Mouse (Mus musculus) MEL (cell line): Measurements from ENCODE around the gene Apon. TPM values are rescaled to one million over a fixed set of nuclear protein-coding genes. Genes with fewer than 3 reads are reported as not detected.
"Not testable (repeated sequence)": the region's sequence is repeated elsewhere in the genome, so short reads cannot be mapped to it uniquely, and the experiment has no call there.

Experiments used
- DNase-seq: peaks from one replicate; pipeline ENCODE4 v3.0.0; 2011; ENCODE audit warnings: low read depth, low spot score
- H3K27ac ChIP-seq: 2 replicates; pipeline ENCODE4 v1.5.1; 2012; ENCODE audit warnings: low read depth, mild to moderate bottlenecking, control low read depth, low read length, moderate library complexity; ENCODE audit not compliant: control insufficient read depth
- H3K27me3 ChIP-seq, 2 experiments: fragments of 150-350 bp in 1 of 2; sonication (generic) in 1 of 2; 2 replicates each; pipeline ENCODE4 v1.6.1; 2012; ENCODE audit warnings: low read length in 2 of 2, mild to moderate bottlenecking in 2 of 2, improper control_type of control experiment in 1 of 2, moderate library complexity in 1 of 2; ENCODE audit not compliant: insufficient read depth in 2 of 2, control insufficient read depth in 1 of 2
- H3K36me3 ChIP-seq, 2 experiments: 2 replicates each; pipeline ENCODE4 v1.6.1; 2012 to 2014; ENCODE audit warnings: low read length in 2 of 2, improper control_type of control experiment in 1 of 2, inconsistent platforms in 1 of 2, mild to moderate bottlenecking in 1 of 2; ENCODE audit not compliant: insufficient read depth in 2 of 2, control insufficient read depth in 1 of 2
- H3K4me1 ChIP-seq, 2 experiments: fragments of 150-350 bp in 1 of 2; sonication (generic) in 1 of 2; 2 replicates each; pipeline ENCODE4 v1.6.1; 2012; ENCODE audit warnings: low read length in 2 of 2, improper control_type of control experiment in 1 of 2, mild to moderate bottlenecking in 1 of 2; ENCODE audit not compliant: insufficient read depth in 2 of 2, control insufficient read depth in 1 of 2
- H3K4me3 ChIP-seq, 2 experiments: fragments of 150-350 bp in 1 of 2; sonication (generic) in 1 of 2; 2 replicates each; pipeline ENCODE4 v1.5.1; 2012; ENCODE audit warnings: low read depth in 2 of 2, low read length in 2 of 2, mild to moderate bottlenecking in 2 of 2, moderate library complexity in 2 of 2, control low read depth in 1 of 2, improper control_type of control experiment in 1 of 2; ENCODE audit not compliant: control insufficient read depth in 1 of 2, insufficient read depth in 1 of 2
- H3K79me2 ChIP-seq: 2 replicates; pipeline ENCODE4 v1.6.1; 2012; ENCODE audit warnings: mild to moderate bottlenecking, low read length, moderate library complexity; ENCODE audit not compliant: control insufficient read depth, poor library complexity, insufficient read depth
- H3K9ac ChIP-seq: 2 replicates; pipeline ENCODE4 v1.6.1; 2012; ENCODE audit warnings: low read depth, mild to moderate bottlenecking, control low read depth, low read length, moderate library complexity; ENCODE audit not compliant: control insufficient read depth, poor library complexity, severe bottlenecking
- H3K9me3 ChIP-seq: fragments of 150-350 bp; sonication (generic); replicated peaks from 2 replicates; pipeline ENCODE4 v1.6.1; 2012; ENCODE audit warnings: mild to moderate bottlenecking, low read length, improper control_type of control experiment, moderate library complexity; ENCODE audit not compliant: insufficient read depth
- CHD2 ChIP-seq: IDR thresholded peaks from 2 replicates; pipeline ENCODE4 v1.6.1; 2011; ENCODE audit warnings: low read length, improper control_type of control experiment
- CTCF ChIP-seq, 3 experiments: IDR thresholded peaks in 2 of 3; conservative IDR thresholded peaks in 1 of 3; 2 replicates each; pipeline ENCODE4 v1.5.1; 2011 to 2012; ENCODE audit warnings: low read length in 3 of 3, low read depth in 2 of 3, mild to moderate bottlenecking in 2 of 3, improper control_type of control experiment in 1 of 3, inconsistent platforms in 1 of 3, mixed read lengths in 1 of 3, moderate library complexity in 1 of 3; ENCODE audit not compliant: control insufficient read depth in 1 of 3, insufficient read depth in 1 of 3, poor library complexity in 1 of 3, severe bottlenecking in 1 of 3
- E2F4 ChIP-seq: IDR thresholded peaks from 2 replicates; pipeline ENCODE4 v1.6.1; 2011; ENCODE audit warnings: low read depth, low read length, improper control_type of control experiment, borderline replicate concordance
- ETS1 ChIP-seq: IDR thresholded peaks from 2 replicates; pipeline ENCODE4 v1.6.1; 2012; ENCODE audit warnings: low read depth, mild to moderate bottlenecking, inconsistent platforms, low read length, improper control_type of control experiment, moderate library complexity
- GATA1 ChIP-seq: IDR thresholded peaks from 2 replicates; pipeline ENCODE4 v1.6.1; 2011; ENCODE audit warnings: low read depth, low read length, improper control_type of control experiment
- KAT2A ChIP-seq: conservative IDR thresholded peaks from 2 replicates; pipeline ENCODE4 v1.6.1; 2012; ENCODE audit warnings: low read depth, low read length, improper control_type of control experiment, inconsistent platforms
- MAX ChIP-seq: IDR thresholded peaks from 2 replicates; pipeline ENCODE4 v1.6.1; 2011; ENCODE audit warnings: low read length, improper control_type of control experiment
- MXI1 ChIP-seq: IDR thresholded peaks from 2 replicates; pipeline ENCODE4 v1.6.1; 2011; ENCODE audit warnings: mild to moderate bottlenecking, low read depth, low read length, improper control_type of control experiment
- MYB ChIP-seq: IDR thresholded peaks from 2 replicates; pipeline ENCODE4 v1.6.1; 2011; ENCODE audit warnings: mild to moderate bottlenecking, low read depth, low read length, improper control_type of control experiment
- NELFE ChIP-seq: IDR thresholded peaks from 2 replicates; pipeline ENCODE4 v1.6.1; 2011; ENCODE audit warnings: low read depth, low read length, improper control_type of control experiment
- TBP ChIP-seq: IDR thresholded peaks from 2 replicates; pipeline ENCODE4 v1.8.0; 2011; ENCODE audit warnings: low read depth, low read length, improper control_type of control experiment
- USF1 ChIP-seq: IDR thresholded peaks from 2 replicates; pipeline ENCODE4 v1.6.1; 2014; ENCODE audit warnings: low read depth, mild to moderate bottlenecking, inconsistent platforms, low read length, improper control_type of control experiment, moderate library complexity
- USF2 ChIP-seq, 2 experiments: IDR thresholded peaks; 2 replicates each; pipeline ENCODE4 v1.6.1; 2011 to 2012; ENCODE audit warnings: improper control_type of control experiment in 2 of 2, low read length in 2 of 2, borderline replicate concordance in 1 of 2, inconsistent platforms in 1 of 2, low read depth in 1 of 2, mild to moderate bottlenecking in 1 of 2; ENCODE audit not compliant: insufficient read depth in 1 of 2
- ZC3H11A ChIP-seq: IDR thresholded peaks from 2 replicates; pipeline ENCODE4 v1.6.1; 2012; ENCODE audit warnings: low read depth, mild to moderate bottlenecking, inconsistent platforms, low read length, improper control_type of control experiment
- ZMIZ1 ChIP-seq: IDR thresholded peaks from 2 replicates; pipeline ENCODE4 v1.6.1; 2012; ENCODE audit warnings: low read depth, mild to moderate bottlenecking, inconsistent platforms, low read length, improper control_type of control experiment, moderate library complexity
- polyA plus RNA-seq, 2 experiments: library from polyadenylated mRNA; stranded (reverse) in 1 of 2; unstranded in 1 of 2; fragments of >175 nt in 1 of 2; fragments of >200 nt in 1 of 2; gene quantifications; 2 replicates each; pipeline versions ENCODE4 v1.2.1 to v1.2.4; 2012; ENCODE audit warnings: low replicate concordance in 2 of 2, low read depth in 1 of 2; ENCODE audit not compliant: insufficient read length in 2 of 2, insufficient read depth in 1 of 2, missing spikeins in 1 of 2
- total RNA-seq: library from RNA; depleted of rRNA; stranded (reverse); fragments of 300-350 nt; gene quantifications from 2 replicates; pipeline ENCODE4 v1.2.3, GENCODE M21; 2012

Apon gene
- total and polyA plus RNA-seq, 3 experiments: 0.27 to 0.46 TPM; not detected in 1

- TF ChIP-seq USF1: no peak
- no peak for TF ChIP-seq MXI1
- no peak for TF ChIP-seq MYB
- no peak for TF ChIP-seq ETS1
- TF ChIP-seq ZMIZ1: no peak
- TF ChIP-seq TBP: no peak
- no peak for TF ChIP-seq E2F4
- TF ChIP-seq CTCF (IDR thresholded peaks at IDR 0.05 in 2 of 3, conservative IDR thresholded peaks at IDR 0.05 in 1 of 3; ENCODE audit: control insufficient read depth in 1 of 3, insufficient read depth in 1 of 3, low read depth in 2 of 3, low read length in 3 of 3, poor library complexity in 1 of 3, severe bottlenecking in 1 of 3): peak; percentile 69 to 86 (median 85)
- no peak for TF ChIP-seq CHD2
- peak; percentile 73 for TF ChIP-seq ZC3H11A
- TF ChIP-seq MAX: no peak
- TF ChIP-seq, all 39 proteins: peak for 7
Observed at GRCm38 (mm10) chr10:128283604-128284579, 30.0 kb downstream of the Apon start (continued).

GRCm38 (mm10) chr10:128290594-128290993, 36.7 kb downstream of the Apon start:
- not testable (repeated sequence) for H3K4me3 ChIP-seq, H3K27ac ChIP-seq

DNA sequence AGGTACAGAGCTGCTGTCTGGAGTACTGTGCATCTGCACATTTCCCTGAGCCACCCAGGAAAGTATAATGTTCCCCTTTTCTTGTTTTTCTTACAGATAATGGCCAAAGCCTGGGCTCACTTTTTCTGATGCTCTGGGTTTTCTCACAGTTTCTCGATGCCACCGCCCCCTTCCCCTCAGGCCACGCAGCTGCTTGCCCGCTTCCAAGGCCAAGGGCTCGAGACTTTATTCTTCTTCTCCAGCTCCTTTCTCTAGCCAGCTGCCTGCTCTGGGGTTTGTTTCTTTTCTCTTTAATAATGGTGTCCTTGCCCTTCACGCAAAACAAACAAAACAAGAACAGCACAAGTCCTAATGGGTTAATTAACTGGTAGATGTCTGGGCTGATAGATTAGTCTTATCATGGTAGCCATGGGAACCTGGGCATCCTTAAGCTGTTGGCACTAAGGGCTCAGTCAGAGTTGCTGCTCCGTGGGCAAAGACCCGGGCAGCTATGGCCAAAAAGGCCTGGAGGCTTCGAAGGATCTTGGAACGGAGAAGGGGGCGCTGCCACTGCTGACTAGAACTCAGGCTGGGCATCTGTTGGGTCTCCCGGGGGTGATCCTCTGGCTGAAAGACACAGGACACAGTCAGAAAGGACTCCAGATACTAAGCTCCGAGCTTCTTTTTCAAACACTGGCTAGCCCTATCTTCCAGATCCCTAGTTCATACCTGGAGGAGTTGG, 42.6 kb downstream of the Apon start:
- H3K27me3 ChIP-seq: no peaks in the 10 kb centered on the region
- peaks cover 0 to 15% of the 10 kb centered on the region in 2 experiments; a peak in 2 of 4 replicates for H3K36me3 ChIP-seq
- no peak overlapping the region for H3K4me3 ChIP-seq
- peak; percentile 44 for DNase-seq
- H3K79me2 ChIP-seq: no peaks in the 10 kb centered on the region
- H3K9me3 ChIP-seq: no peaks in the 10 kb centered on the region
- H3K9ac ChIP-seq: peak overlapping the region; percentile 20; the same call in 1 of the 2 replicates
- H3K4me1 ChIP-seq: peaks cover 0 to 24% of the 10 kb centered on the region in 2 experiments; a peak in 2 of 4 replicates
- TF ChIP-seq KAT2A (no peak), USF2 (IDR thresholded peaks at IDR 0.05; ENCODE audit: borderline replicate concordance in 1 of 2, insufficient read depth in 1 of 2, low read depth in 1 of 2, low read length in 2 of 2) (no peak), GATA1 (0 out of 2 replicates have a peak, but pooled peaks have one; percentile 7), NELFE (no peak)
- H3K27ac ChIP-seq: no peak overlapping the region

More at GRCm38 (mm10) chr10:128290594-128290993, 36.7 kb downstream of the Apon start:
- H3K4me1 ChIP-seq, H3K9ac ChIP-seq, DNase-seq, H3K79me2 ChIP-seq, H3K27me3 ChIP-seq, H3K36me3 ChIP-seq, H3K9me3 ChIP-seq: not testable (repeated sequence)
